Mouse (Mus musculus) hindbrain, postnatal 0 days (tissue): ENCODE measurements at regions not wholly inside any gene's neighbourhood (a gene's known extent, or its start where the extent isn't known, plus 50 kb on each side); places are given as distances from the start of the nearest gene placed in this dataset.

Experiments
- ATAC-seq: fragments of 200-750 bp; cut with Nextera tagmentation; 2 replicates; pipeline ENCODE4 v1.8.0; 2017; ENCODE audit warnings: mild to moderate bottlenecking, moderate TSS enrichment, moderate library complexity
- DNase-seq: peaks from one replicate; pipeline ENCODE4 v3.0.0-alpha.2; 2015; ENCODE audit warnings: low spot score
- H3K27ac ChIP-seq: fragments of 300-500 bp; sonication (generic); 2 replicates; pipeline ENCODE4 v1.5.1; 2014; ENCODE audit warnings: mild to moderate bottlenecking
- H3K27me3 ChIP-seq: fragments of 300-500 bp; sonication (generic); 2 replicates; pipeline ENCODE4 v1.6.1; 2014; ENCODE audit warnings: low read length, mixed read lengths; ENCODE audit not compliant: insufficient read depth
- H3K36me3 ChIP-seq: fragments of 300-500 bp; sonication (generic); 2 replicates; pipeline ENCODE4 v1.6.1; 2014; ENCODE audit warnings: low read length, mixed read lengths; ENCODE audit not compliant: insufficient read depth
- H3K4me1 ChIP-seq: fragments of 300-500 bp; sonication (generic); 2 replicates; pipeline ENCODE4 v1.6.1; 2014; ENCODE audit warnings: antibody characterized with exemption, low read length, mixed read lengths; ENCODE audit not compliant: insufficient read depth
- H3K4me2 ChIP-seq: fragments of 300-500 bp; sonication (generic); 2 replicates; pipeline ENCODE4 v1.6.1; 2014; ENCODE audit warnings: low read depth, mild to moderate bottlenecking, low read length, moderate library complexity, mixed read lengths
- H3K4me3 ChIP-seq: fragments of 300-500 bp; sonication (generic); 2 replicates; pipeline ENCODE4 v1.5.1; 2014; ENCODE audit warnings: low read length
- H3K9ac ChIP-seq: fragments of 300-500 bp; sonication (generic); replicated peaks from 2 replicates; pipeline ENCODE4 v1.6.1; 2014; ENCODE audit warnings: mild to moderate bottlenecking, low read length, moderate library complexity, mixed read lengths
- H3K9me3 ChIP-seq: fragments of 300-500 bp; sonication (generic); 2 replicates; pipeline ENCODE4 v1.6.1; 2016; ENCODE audit warnings: low read length, mixed read lengths
- CTCF ChIP-seq: IDR thresholded peaks from 2 replicates; pipeline ENCODE4 v1.5.1; 2016; ENCODE audit warnings: antibody characterized with exemption, control low read depth, low read depth
- WGBS: fragments of 180-500 bp; shearing (Covaris S2); extraction: QIAGEN DNeasy Blood & Tissue Kit; methylation state at CpG from one replicate; pipeline ENCODE4 v1.1.7; 2014; 5-methylcytosine and 5-hydroxymethylcytosine counted together

DNA sequence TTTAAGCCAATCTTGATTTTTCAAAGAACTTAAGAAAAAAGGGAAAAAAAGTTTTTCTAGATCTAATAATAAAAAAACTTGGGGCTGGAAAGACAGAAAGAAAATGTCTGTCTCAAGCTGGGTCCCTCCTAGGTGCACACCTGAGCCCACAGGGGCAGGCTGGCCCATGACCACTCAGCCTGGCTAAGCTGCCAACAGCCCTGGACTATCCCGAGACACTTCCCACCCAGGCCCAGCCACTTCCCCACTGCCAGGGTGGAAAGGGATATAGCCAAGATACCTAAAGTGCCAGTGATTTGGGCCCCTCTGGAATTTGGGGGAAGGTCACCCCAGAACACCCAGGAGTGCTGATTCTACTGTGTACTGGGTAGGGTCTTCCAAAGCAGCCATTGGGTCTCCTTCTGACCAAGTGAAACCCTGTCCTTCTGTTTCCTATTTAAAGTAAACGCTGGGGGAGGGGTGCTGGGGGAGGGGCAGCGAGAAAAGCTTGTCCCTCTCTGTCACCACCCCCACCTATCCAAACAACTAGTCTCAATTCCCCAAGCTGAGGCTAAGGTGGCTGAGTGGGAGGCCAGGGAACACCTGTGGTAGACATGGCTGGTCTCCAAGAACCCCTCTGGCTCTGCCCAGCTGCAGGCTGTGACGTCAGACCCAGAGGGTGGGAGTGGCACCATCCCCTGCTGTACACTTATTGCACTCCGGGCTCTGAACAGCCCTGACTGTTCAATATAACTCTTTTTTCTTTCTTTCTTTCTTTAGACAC lies 62.6 kb downstream of the Mcfd2 start:
- Histone ChIP-seq H3K9ac (no peak overlapping the region), H3K4me2 (no peak overlapping the region), H3K27me3 (no peaks in the 10 kb centered on the region), H3K36me3 (no peaks in the 10 kb centered on the region), H3K27ac (no peak overlapping the region), H3K4me1 (peaks cover 4% of the 10 kb centered on the region; the same call in 1 of the 2 replicates), H3K4me3 (no peak overlapping the region), H3K9me3 (no peaks in the 10 kb centered on the region)
- 37% methylated on average over 5 of the region's 5 CpGs for WGBS
- no peak for TF ChIP-seq CTCF
- ATAC-seq = no peak
- DNase-seq = no peak

DNA sequence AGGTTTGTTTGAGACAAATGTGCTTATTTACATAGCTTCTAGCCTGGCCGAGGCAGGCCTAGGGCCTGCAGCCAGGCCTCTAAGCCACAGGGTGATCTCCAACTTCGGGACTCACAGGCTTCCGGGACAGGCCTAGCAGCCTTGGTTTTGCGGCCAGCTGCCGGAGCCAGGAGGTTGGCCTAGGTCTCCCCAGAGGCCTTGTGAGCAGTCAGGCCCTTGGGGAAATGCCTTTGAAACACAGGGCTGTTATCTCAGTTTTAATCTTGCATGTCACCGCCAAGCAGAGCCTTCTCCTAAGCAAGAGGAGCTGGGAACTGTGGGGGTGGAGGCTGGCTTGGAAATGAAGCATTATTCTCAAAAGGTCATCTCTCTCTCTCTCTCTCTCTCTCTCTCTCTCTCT lies 63.2 kb downstream of the Mcfd2 start:
- 39% methylated on average over 6 of the region's 6 CpGs for WGBS
- H3K9me3 ChIP-seq = no peaks in the 10 kb centered on the region
- no peak overlapping the region for H3K4me2 ChIP-seq
- ATAC-seq (no peak), DNase-seq (no peak)
- no peaks in the 10 kb centered on the region for H3K36me3 ChIP-seq
- no peak for TF ChIP-seq CTCF
- H3K27me3 ChIP-seq = no peaks in the 10 kb centered on the region
- H3K4me1 ChIP-seq = peaks cover 4% of the 10 kb centered on the region; the same call in 1 of the 2 replicates
- no peak overlapping the region for H3K9ac ChIP-seq
- no peak overlapping the region for H3K27ac ChIP-seq
- H3K4me3 ChIP-seq = no peak overlapping the region

GRCm38 (mm10) chr17:87200721-87201242 lies 65.0 kb downstream of the Mcfd2 start:
- Histone ChIP-seq H3K4me3 (no peak overlapping the region), H3K27me3 (no peaks in the 10 kb centered on the region), H3K36me3 (no peaks in the 10 kb centered on the region), H3K4me1 (peaks cover 4% of the 10 kb centered on the region; the same call in 1 of the 2 replicates), H3K9ac (no peak overlapping the region; the same call in 1 of the 2 replicates), H3K4me2 (no peak overlapping the region), H3K9me3 (no peaks in the 10 kb centered on the region), H3K27ac (peak overlapping the region; percentile 43; the same call in 1 of the 2 replicates)
- WGBS = 32% methylated on average over 3 of the region's 3 CpGs
- DNase-seq (peak; percentile 90), ATAC-seq (peak; percentile 87)
- no peak for TF ChIP-seq CTCF

DNA sequence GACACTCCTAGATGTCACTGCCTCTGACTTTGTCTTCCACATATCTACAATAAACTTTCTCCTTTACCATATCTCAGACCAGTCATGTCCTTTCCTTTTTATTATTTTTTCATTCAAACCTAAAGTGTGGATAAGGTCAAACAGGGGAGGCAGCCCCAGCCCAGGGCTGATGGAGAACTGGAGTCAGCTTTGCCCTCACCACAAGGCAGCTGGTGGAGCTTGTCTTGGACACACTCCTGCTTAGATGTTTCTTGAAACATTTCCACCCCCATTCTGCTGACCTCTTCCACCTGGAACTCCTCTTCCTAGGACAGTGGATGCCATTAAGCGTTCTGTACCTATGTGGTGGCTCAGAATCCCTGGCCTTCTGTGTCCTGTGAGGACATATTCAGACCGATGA lies 65.6 kb downstream of the Mcfd2 start:
- 86% methylated on average over 2 of the region's 2 CpGs for WGBS
- no peak for DNase-seq
- Histone ChIP-seq H3K4me1 (peaks cover 4% of the 10 kb centered on the region; the same call in 1 of the 2 replicates), H3K9ac (no peak overlapping the region), H3K27ac (no peak overlapping the region), H3K4me3 (no peak overlapping the region), H3K36me3 (no peaks in the 10 kb centered on the region), H3K27me3 (no peaks in the 10 kb centered on the region), H3K4me2 (no peak overlapping the region), H3K9me3 (no peaks in the 10 kb centered on the region)
- no peak for TF ChIP-seq CTCF
- no peak for ATAC-seq

DNA sequence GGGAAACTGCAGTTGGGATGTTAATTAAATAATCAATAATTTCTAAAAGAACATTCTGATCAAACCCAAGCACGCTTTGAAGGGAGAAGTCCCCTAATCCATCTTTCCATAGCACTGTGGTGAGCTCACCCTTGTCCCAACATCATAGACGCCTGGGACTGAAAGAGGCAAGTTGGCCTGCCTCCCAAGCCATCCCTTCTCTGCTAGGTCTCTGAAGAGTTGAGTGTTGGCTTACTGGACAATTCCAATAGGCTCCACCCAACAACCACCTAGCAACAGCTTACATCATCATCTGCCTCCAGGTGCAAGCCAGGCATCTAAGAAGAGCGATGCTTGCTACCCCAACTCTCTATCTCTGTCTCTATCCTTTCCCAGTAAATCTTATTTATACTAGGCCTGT lies 66.6 kb downstream of the Mcfd2 start:
- Histone ChIP-seq H3K36me3 (no peaks in the 10 kb centered on the region), H3K4me3 (no peak overlapping the region), H3K27me3 (no peaks in the 10 kb centered on the region), H3K9me3 (no peaks in the 10 kb centered on the region), H3K9ac (no peak overlapping the region), H3K4me2 (no peak overlapping the region), H3K4me1 (peaks cover 4% of the 10 kb centered on the region; the same call in 1 of the 2 replicates), H3K27ac (no peak overlapping the region)
- DNase-seq = no peak
- no peak for TF ChIP-seq CTCF
- no peak for ATAC-seq
- WGBS = 74% methylated on average over 3 of the region's 3 CpGs

DNA sequence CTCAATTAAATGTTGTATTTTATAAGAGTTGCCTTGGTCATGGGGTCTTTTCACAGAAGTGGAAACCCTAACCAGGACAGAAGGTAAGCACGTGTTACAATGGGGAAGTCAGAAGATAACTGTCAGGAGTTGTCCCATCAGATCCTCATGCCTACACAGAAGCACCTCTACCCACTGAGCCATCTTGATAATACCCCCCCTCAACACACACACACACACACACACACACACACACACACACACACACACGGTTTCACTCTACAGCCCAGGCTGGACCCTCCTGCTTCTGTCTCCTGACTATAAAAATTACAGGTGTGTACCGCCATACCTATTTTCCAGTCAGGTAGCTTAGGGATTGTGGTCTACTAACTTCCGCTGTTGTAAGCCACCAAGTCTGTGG lies 68.3 kb downstream of the Mcfd2 start:
- Histone ChIP-seq H3K4me1 (peaks cover 4% of the 10 kb centered on the region; the same call in 1 of the 2 replicates), H3K27me3 (no peaks in the 10 kb centered on the region), H3K9ac (no peak overlapping the region), H3K4me3 (no peak overlapping the region), H3K9me3 (0 out of 2 replicates have a peak, but pooled peaks cover 4% of the 10 kb centered on the region), H3K27ac (no peak overlapping the region), H3K36me3 (no peaks in the 10 kb centered on the region), H3K4me2 (no peak overlapping the region)
- DNase-seq (no peak), ATAC-seq (no peak)
- WGBS = 94% methylated on average over 4 of the region's 4 CpGs
- no peak for TF ChIP-seq CTCF

GRCm38 (mm10) chr17:87194639-87195038 lies 71.1 kb downstream of the Mcfd2 start:
- no peak for ATAC-seq
- no peak overlapping the region for H3K4me2 ChIP-seq
- H3K4me1 ChIP-seq = no peaks in the 10 kb centered on the region; the same call in 1 of the 2 replicates

More at GRCm38 (mm10) chr17:87194639-87195038, 71.1 kb downstream of the Mcfd2 start:
- no peak overlapping the region for H3K9ac ChIP-seq
- WGBS = 61% methylated on average over 11 of the region's 11 CpGs
- H3K36me3 ChIP-seq = no peaks in the 10 kb centered on the region
- H3K4me3 ChIP-seq = no peak overlapping the region
- no peak overlapping the region for H3K27ac ChIP-seq
- TF ChIP-seq CTCF = no peak
- 0 out of 2 replicates have a peak, but pooled peaks cover 6% of the 10 kb centered on the region for H3K9me3 ChIP-seq
- H3K27me3 ChIP-seq = no peaks in the 10 kb centered on the region
- no peak for DNase-seq
